Mouse (Mus musculus): ENCODE measurements at regions not wholly inside any gene's neighbourhood (a gene's known extent, or its start where the extent isn't known, plus 50 kb on each side); places are given as distances from the start of the nearest gene placed in this dataset.

DNA sequence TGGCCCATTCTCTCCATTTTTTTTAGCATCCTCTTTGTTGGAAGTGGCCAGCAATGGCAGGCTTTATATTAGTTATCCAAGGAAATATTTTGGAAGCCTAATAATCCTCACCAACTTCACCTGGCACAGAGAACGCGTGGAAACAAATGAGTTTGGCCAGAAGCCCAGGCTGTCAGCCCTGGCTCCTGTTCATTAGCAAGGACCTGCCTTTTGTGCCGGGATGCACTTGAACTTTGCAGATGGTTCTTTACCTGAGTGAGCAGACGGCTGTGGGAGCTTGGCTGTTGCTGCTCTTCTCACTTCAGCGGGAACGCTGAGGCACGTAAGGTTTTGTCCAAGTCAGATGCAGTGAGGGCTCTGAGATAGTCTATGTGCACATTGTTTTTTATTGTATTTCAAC lies 142.3 kb downstream of the Fam169b start:
- peak; percentile 95 for DNase-seq

DNA sequence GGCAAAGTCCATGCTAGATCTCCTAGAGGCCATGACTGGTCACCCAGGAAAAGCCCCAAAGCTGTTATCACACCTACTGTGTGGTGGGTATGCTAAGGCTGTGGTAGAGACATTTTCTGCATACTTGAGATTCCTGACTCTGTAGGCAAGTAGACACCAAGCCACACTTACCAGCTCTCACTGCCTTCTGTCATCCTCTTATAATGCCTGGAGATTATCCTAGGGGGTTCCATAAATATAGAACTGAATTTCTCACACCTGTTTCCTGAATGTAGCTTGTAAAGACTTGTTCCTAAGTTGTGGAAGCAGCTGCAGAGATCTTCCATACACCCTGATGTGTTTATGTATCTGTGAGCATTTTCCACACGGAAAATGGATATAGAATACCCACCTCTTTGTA lies 139.1 kb downstream of the Fam169b start:
- no peak for DNase-seq
